Mouse (Mus musculus): Measurements from ENCODE around the gene Gramd4.

DNA sequence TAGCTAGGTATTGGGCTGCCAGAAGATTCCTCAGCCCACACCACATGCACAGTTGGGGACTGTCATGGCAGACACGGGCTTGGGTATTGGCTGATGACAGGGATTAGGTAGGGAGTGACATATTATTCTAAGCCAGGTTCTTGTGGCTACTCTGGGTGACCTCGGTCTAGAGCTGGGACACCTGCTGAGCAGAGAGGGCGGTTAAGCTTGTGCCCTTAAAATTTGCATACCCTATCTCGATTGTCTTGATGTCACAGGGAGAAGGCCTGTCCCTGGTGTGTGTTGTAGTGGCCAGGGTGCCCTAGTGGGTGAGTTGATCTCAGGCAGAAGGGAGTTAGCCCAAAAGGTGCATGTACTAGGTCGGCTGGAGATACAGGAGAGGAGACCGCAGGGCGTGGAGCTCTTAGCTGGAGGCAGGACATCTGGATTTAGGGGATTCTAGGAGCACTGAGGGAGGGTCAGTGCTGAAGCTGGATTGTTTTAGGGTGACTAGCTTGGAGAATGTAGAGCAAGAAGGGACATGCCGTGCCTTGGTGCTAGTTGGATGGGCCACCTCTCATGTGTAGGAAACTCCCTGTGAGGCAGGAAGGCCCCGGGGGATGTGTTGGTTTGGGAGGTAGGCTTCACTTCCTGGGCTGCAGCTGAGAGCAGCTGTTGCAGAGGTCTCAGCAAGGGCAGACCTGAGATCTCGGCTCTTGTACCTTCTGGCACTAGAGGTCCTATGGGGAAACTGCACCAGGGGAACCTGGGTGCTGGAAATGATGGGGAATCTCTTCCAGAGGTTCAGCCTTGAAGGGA, 37.0 kb downstream of the Gramd4 start:
- TF ChIP-seq CTCF (IDR thresholded peaks at IDR 0.05; ENCODE audit: extremely low read depth, insufficient read length, insufficient replicate concordance, low read depth, low read length) (no peak), POLR2A (IDR thresholded peaks at IDR 0.05; ENCODE audit: low read depth, low read length) (no peak)

Data from small intestine, adult 2 months (tissue).